Comparison of ENCODE assay signal across 15 mouse cellular contexts in the genomic region with DNA sequence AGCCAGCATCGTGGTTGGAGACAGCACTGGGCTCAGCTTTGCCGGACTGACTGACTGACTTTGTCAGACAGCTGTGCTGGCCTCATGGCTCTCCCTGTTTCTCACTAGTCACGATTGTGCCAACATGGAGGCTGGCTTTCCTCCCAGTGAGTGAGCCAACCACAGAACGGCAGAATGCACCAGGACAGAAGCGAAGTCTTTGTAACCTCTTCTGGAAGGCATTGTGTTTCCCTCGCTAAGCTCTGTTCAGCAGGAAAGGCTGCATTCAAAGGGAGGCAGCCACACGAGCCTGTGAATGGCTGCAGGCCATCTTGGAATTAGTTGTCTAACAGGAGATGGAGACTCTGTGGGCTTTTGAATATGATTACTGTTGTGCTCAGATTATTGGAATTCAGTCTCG.
DNase-seq lines count a peak whose midpoint lies in the region; TF ChIP-seq lines count a peak whose summit lies in the region.
"Had no signal": no experiment of that assay in that cellular context is flagged by ENCODE, and none has a peak within 500 bp of the region (broad histone marks: within the 10 kb centered on the region; RNA-seq: fewer than 3 reads in every experiment).

No protein-coding gene starts in this region.

- intact Hi-C loops in heart, adult 2 months (cut with DNase I) = no loop called here

- no peak for TF ChIP-seq CTCF in heart, adult 2 months (IDR thresholded peaks at IDR 0.05)
- TF ChIP-seq CTCF in brain, embryonic 14.5 days (IDR thresholded peaks at IDR 0.05; ENCODE audit: borderline replicate concordance, extremely low read depth, insufficient read depth, insufficient read length) = no peak

- peak; percentile 66 for DNase-seq in heart, adult 11 months
- no peak for DNase-seq in heart, adult 2 months
- peak; percentile 8 for DNase-seq in NIH3T3 (ENCODE audit: low read depth)
- DNase-seq in brain, embryonic 14.5 days (ENCODE audit: low read depth) = peak; percentile 89
- peak; percentile 28 for DNase-seq in midbrain, embryonic 10.5 days (ENCODE audit: low spot score)
- DNase-seq in urinary bladder, postnatal 25 days (ENCODE audit: low spot score) = no peak
- DNase-seq in thymus, postnatal 10 days (ENCODE audit: low spot score in 2 of 2) = no peak
- DNase-seq in kidney, postnatal 4 days = no peak
- DNase-seq: kidney, adult 9 months; lung, postnatal 14 days had no signal

- no peaks in the 10 kb centered on the region for H3K79me2 ChIP-seq in heart, adult 2 months (replicated peaks; ENCODE audit: control insufficient read depth, insufficient read depth, low read length)

- no peaks in the 10 kb centered on the region for H3K27me3 ChIP-seq in heart, adult 2 months (ENCODE audit: control insufficient read depth, insufficient read depth, low read length)
- peaks cover 39% of the 10 kb centered on the region for H3K27me3 ChIP-seq in midbrain, embryonic 10.5 days (ENCODE audit: low read depth, poor library complexity, severe bottlenecking)
- H3K27me3 ChIP-seq: liver, embryonic 12.5 days; stomach, embryonic 15.5 days had no signal

- no peak overlapping the region for H3K27ac ChIP-seq in heart, adult 2 months
- H3K27ac ChIP-seq in midbrain, embryonic 10.5 days (replicated peaks) = no peak overlapping the region
- H3K27ac ChIP-seq: embryonic facial prominence, embryonic 13.5 days; heart, embryonic 10.5 days; hindbrain, embryonic 15.5 days; liver, embryonic 12.5 days; stomach, embryonic 15.5 days had no signal

- TF ChIP-seq POLR2A in heart, adult 2 months (IDR thresholded peaks at IDR 0.05; ENCODE audit: insufficient read depth, low read depth, low read length) = no peak
- no peak for TF ChIP-seq POLR2A in brain, embryonic 14.5 days (IDR thresholded peaks at IDR 0.05; ENCODE audit: borderline replicate concordance, extremely low read depth, insufficient read depth, insufficient read length, poor library complexity, severe bottlenecking)

- H3K9ac ChIP-seq in heart, adult 2 months (ENCODE audit: low read depth, low read length) = no peak overlapping the region
- H3K9ac ChIP-seq: embryonic facial prominence, embryonic 13.5 days; hindbrain, embryonic 15.5 days; liver, embryonic 12.5 days; stomach, embryonic 15.5 days had no signal

- no peaks in the 10 kb centered on the region for H3K4me1 ChIP-seq in heart, adult 2 months (ENCODE audit: control insufficient read depth, insufficient read depth, low read length)
- H3K4me1 ChIP-seq in midbrain, embryonic 10.5 days = peaks cover 12% of the 10 kb centered on the region
- H3K4me1 ChIP-seq: liver, embryonic 12.5 days; stomach, embryonic 15.5 days had no signal

- no peak for TF ChIP-seq EP300 in heart, adult 2 months (IDR thresholded peaks at IDR 0.05; ENCODE audit: insufficient read depth, low read depth, low read length)

- no peaks in the 10 kb centered on the region for H3K9me3 ChIP-seq in midbrain, embryonic 10.5 days (replicated peaks)
- H3K9me3 ChIP-seq: embryonic facial prominence, embryonic 13.5 days; heart, embryonic 10.5 days; hindbrain, embryonic 15.5 days; liver, embryonic 12.5 days; stomach, embryonic 15.5 days had no signal

- WGBS in heart, adult 2 months = 69% methylated on average over 8 of the region's 8 CpGs
- 52% methylated on average over 8 of the region's 8 CpGs for WGBS in midbrain, embryonic 10.5 days

- no peak overlapping the region for H3K4me3 ChIP-seq in heart, adult 2 months
- no peak overlapping the region for H3K4me3 ChIP-seq in midbrain, embryonic 10.5 days
- H3K4me3 ChIP-seq: embryonic facial prominence, embryonic 13.5 days; heart, embryonic 10.5 days; hindbrain, embryonic 15.5 days; liver, embryonic 12.5 days; stomach, embryonic 15.5 days had no signal

- no peaks in the 10 kb centered on the region for H3K36me3 ChIP-seq in heart, adult 2 months (ENCODE audit: control insufficient read depth, insufficient read depth, low read length)
- H3K36me3 ChIP-seq in midbrain, embryonic 10.5 days = no peaks in the 10 kb centered on the region
- H3K36me3 ChIP-seq: embryonic facial prominence, embryonic 13.5 days; heart, embryonic 10.5 days; hindbrain, embryonic 15.5 days; liver, embryonic 12.5 days; stomach, embryonic 15.5 days had no signal

Comparison
In these comparisons a context has a peak if more than half of its experiments do, and no peak if none do; other contexts are left out.
1. DNase-seq: peak in heart, adult 11 months (single experiment), NIH3T3 (single experiment), brain, embryonic 14.5 days (single experiment) and midbrain, embryonic 10.5 days (single experiment); none in heart, adult 2 months (0 of 2), urinary bladder, postnatal 25 days (single experiment), thymus, postnatal 10 days (0 of 2) and kidney, postnatal 4 days (0 of 2).